Mouse (Mus musculus): ENCODE measurements at regions not wholly inside any gene's neighbourhood (a gene's known extent, or its start where the extent isn't known, plus 50 kb on each side); places are given as distances from the start of the nearest gene placed in this dataset. TPM values are rescaled to one million over a fixed set of nuclear protein-coding genes. Genes with fewer than 3 reads are reported as not detected.

DNA sequence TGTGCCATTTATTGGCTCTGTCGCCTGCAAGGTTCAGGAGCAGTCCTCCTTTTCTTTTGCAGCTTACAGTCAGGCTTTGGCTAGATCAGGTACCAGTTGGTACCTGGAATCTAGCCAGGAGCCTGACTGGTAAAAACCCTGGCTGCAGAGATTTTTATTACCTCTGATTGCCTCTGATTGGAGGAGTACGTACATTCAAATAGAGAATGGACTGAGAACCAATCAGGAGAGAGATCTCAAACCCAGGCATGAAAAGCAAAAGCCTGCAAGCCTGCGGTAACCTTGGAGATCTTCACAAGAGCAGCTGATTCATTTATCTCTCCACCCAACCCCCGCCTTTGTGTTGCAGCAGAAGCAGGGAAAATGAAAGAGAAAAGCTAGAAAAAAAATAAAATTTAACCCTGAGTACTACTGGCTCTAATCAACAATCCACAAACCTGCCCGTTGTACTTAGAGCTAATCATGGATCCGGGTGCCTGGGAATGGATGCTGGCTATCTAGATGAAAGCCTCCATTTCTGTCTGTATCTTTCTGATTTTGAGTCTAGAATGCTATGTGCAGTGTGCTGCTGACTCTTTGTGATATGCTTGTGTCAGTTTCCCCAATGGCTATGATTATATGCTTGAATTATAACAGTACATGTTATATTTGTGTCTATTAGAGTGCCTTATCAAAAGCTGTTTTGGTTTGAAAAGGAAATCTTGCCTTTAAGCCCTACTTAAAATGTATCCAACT lies 406.2 kb upstream of the Ndn start:
- H3K27ac ChIP-seq: no peak overlapping the region
- no peaks in the 10 kb centered on the region for H3K9me3 ChIP-seq
- no peak overlapping the region for H3K9ac ChIP-seq
- H3K36me3 ChIP-seq: no peaks in the 10 kb centered on the region
- 55% methylated on average over 6 of the region's 6 CpGs for WGBS
- no peaks in the 10 kb centered on the region for H3K27me3 ChIP-seq (replicated peaks)
- H3K4me3 ChIP-seq (replicated peaks): no peak overlapping the region
- no peak overlapping the region for H3K4me2 ChIP-seq
- no peaks in the 10 kb centered on the region for H3K4me1 ChIP-seq
- ATAC-seq (ENCODE audit: insufficient read depth, low FRiP score, low read depth): peak; percentile 47; the same call in 1 of the 2 replicates

DNA sequence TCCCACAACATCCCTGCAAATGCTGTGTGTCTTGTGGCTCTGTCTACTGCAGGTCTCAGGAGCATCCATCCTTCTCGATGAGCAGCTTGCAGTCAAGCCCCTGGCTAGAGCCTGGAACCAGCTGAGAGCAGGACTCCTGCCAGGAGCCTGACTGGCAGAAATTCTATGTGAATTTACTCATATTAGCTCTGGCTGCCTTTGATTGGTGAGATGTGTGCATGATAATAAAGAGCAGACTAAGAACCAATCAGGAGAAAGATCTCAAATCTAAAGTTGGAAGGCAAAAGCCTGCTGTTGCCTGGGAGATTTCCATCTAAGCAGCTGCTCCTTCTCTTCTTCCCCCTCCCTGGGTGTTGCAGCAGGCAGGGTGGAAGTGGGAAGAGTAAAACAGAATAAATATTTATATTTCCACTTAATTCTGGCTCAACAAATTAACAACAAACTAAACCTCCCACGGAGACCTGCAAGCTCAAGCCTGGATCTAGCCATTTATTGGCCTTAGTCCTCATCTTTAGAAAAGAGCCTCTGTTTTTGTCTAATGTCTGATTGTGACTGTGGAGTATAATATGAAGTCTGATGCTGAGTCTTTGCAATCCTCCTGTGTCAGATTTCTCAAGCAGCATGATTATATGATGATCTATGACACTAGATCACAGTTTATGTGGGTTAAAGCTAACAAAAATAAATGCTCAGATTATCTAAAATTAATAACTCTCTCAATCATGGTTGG lies 364.0 kb upstream of the Ndn start:
- Histone ChIP-seq H3K9me3 (no peaks in the 10 kb centered on the region), H3K9ac (no peak overlapping the region), H3K4me2 (no peak overlapping the region), H3K36me3 (no peaks in the 10 kb centered on the region), H3K4me1 (no peaks in the 10 kb centered on the region), H3K27ac (no peak overlapping the region), H3K4me3 (replicated peaks) (no peak overlapping the region; the same call in 1 of the 2 replicates), H3K27me3 (replicated peaks) (no peaks in the 10 kb centered on the region)
- WGBS: 27% methylated on average over 2 of the region's 2 CpGs
- ATAC-seq (ENCODE audit: insufficient read depth, low FRiP score, low read depth): peak; percentile 89

DNA sequence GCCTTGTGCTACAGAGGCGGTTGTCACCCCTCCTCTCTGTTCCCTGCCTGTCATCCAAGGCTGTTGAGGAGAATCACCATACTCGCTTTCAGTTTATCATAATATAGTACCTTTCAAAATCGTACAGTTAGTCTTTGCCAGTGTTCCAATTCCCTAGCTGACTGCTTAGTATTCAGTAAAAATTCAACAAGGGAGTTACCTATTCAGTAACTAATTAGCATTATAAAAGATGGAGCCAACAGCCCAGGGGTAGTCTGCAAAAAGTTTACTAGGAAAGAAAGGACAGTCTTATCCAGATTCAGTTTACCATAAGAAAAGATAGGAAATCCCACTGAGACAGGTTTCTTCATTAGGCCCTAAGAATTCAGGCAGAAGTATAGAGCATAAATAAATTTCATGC lies 319.7 kb upstream of the Ndn start:
- WGBS: 76% methylated on average over 3 of the region's 3 CpGs
- no peak for ATAC-seq (ENCODE audit: insufficient read depth, low FRiP score, low read depth)
- H3K4me2 ChIP-seq: no peak overlapping the region

DNA sequence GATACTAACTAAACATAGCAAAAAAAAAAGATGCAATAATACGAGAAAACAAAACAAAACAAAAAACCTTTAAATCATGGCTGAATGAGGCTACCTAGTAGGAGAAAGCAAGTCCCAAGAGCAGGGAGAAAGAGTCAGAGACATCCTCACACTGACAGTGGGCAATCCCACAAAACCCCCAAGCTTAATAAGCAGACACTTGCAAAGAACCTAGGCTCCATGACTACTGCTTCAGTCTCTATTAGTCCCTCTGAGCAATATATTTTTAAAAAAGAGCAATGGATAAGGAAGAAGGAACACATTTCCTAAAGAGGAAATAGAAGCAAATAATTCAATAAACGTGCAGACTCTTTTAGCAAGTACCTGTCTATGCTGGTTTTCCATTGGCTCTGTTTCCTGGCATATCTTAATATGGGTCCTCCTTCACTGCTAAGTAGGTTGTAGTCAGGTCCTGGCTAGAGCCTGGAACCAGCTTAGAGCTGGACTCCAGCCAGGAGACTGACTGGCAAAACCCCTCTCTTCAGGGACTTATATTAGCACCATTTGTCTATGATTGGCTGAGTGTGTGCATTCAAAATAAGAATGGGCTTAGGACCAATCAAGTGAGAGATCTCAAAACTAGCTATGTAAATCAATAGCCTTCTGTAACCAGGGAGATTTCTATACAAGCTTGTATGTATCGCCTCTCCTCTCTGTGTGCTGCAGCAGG lies 300.5 kb upstream of the Ndn start:
- WGBS: 56% methylated on average over 3 of the region's 3 CpGs
- Histone ChIP-seq H3K4me3 (replicated peaks) (no peak overlapping the region), H3K9me3 (no peaks in the 10 kb centered on the region), H3K27ac (no peak overlapping the region), H3K36me3 (no peaks in the 10 kb centered on the region), H3K4me1 (no peaks in the 10 kb centered on the region), H3K9ac (no peak overlapping the region), H3K4me2 (no peak overlapping the region), H3K27me3 (replicated peaks) (no peaks in the 10 kb centered on the region)
- ATAC-seq (ENCODE audit: insufficient read depth, low FRiP score, low read depth): no peak

More for the DNA sequence above, 319.7 kb upstream of the Ndn start:
- Histone ChIP-seq H3K36me3 (no peaks in the 10 kb centered on the region), H3K4me3 (replicated peaks) (no peak overlapping the region), H3K27ac (no peak overlapping the region), H3K9ac (no peak overlapping the region), H3K4me1 (no peaks in the 10 kb centered on the region), H3K9me3 (no peaks in the 10 kb centered on the region), H3K27me3 (replicated peaks) (no peaks in the 10 kb centered on the region)

DNA sequence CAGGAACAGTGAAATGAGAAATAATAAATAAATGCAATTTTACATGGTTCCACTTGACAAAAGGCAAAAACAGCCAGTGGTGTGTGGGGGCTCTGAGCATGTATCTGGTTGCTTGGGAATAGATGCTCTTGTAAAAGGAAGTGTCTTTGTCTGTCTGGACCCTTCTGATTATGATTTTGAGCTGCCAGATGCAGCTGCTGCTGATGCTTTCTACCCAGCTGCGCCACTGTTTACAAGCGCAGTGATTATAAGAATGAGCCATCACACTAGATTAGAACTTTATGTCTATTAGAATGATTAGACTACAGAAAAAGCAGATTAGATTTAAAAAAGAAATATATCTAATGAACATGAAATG lies 299.9 kb upstream of the Ndn start:
- ATAC-seq (ENCODE audit: insufficient read depth, low FRiP score, low read depth): no peak
- no peak overlapping the region for H3K4me2 ChIP-seq
- H3K27me3 ChIP-seq (replicated peaks): no peaks in the 10 kb centered on the region
- no peaks in the 10 kb centered on the region for H3K36me3 ChIP-seq
- no peak overlapping the region for H3K9ac ChIP-seq
- 70% methylated on average over 2 of the region's 2 CpGs for WGBS
- H3K4me1 ChIP-seq: no peaks in the 10 kb centered on the region
- no peak overlapping the region for H3K4me3 ChIP-seq (replicated peaks)
- no peaks in the 10 kb centered on the region for H3K9me3 ChIP-seq
- no peak overlapping the region for H3K27ac ChIP-seq

DNA sequence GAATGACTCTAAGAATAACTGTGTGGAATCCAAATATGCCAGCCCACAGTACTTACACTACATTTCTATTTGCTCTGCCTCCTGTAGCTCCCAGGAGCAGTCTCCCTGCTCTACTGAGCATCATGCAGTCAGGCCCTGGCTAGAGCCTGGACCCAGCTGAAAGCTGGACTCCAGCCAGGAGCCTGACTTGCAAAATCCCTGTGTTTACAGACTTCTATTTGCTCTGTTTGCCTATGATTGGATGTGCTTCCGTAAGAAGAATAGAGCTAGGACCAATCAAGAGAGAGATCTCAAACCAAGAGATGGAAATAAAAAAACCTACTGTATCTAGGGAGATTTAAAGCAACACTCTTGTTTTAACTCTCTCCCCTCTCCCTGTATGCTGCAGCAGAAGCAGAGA lies 267.8 kb upstream of the Ndn start:
- no peaks in the 10 kb centered on the region for H3K4me1 ChIP-seq
- 35% methylated on average over 1 of the region's 1 CpGs for WGBS

DNA sequence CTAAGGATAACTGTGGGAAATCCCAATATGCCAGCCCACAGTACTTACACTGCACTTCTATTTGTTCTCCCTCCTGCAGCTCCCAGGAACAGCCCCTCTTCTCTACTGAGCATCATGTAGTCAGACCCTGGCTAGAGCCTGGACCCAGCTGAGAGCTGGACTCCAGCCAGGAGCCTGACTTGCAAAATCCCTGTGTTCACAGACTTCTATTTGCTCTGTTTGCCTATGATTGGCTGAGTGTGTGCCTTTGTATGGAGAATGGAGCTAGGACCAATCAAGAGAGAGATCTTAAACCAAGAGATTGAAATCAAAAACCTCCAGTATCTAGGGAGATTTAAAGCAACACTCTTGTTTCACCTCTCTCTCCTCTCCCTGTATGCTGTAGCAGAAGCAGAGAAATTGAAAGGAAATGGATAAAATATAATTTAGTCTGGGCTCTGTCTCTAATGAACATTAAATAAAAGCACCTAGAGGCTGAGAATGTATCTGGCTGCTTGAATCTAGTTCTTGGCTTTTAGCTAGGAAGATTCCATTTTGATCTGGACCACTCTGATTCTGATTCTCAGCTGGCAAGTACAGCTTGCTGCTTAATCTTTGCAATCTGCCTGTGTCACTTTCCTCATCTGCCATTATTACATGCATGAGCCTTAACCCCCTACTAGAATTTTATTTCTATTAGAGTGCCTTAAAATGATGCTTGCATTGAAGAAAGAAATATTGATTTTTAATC lies 261.1 kb upstream of the Ndn start:
- H3K27me3 ChIP-seq (replicated peaks): no peaks in the 10 kb centered on the region

More for the DNA sequence above, 267.8 kb upstream of the Ndn start:
- ATAC-seq (ENCODE audit: insufficient read depth, low FRiP score, low read depth): peak; percentile 83; the same call in 1 of the 2 replicates
- H3K36me3 ChIP-seq: no peaks in the 10 kb centered on the region
- no peak overlapping the region for H3K9ac ChIP-seq
- no peaks in the 10 kb centered on the region for H3K27me3 ChIP-seq (replicated peaks)
- no peak overlapping the region for H3K4me3 ChIP-seq (replicated peaks)
- no peak overlapping the region for H3K4me2 ChIP-seq
- no peaks in the 10 kb centered on the region for H3K9me3 ChIP-seq
- H3K27ac ChIP-seq: no peak overlapping the region

More for the DNA sequence above, 261.1 kb upstream of the Ndn start:
- peak; percentile 79 for ATAC-seq (ENCODE audit: insufficient read depth, low FRiP score, low read depth)
- Histone ChIP-seq H3K36me3 (no peaks in the 10 kb centered on the region), H3K9me3 (no peaks in the 10 kb centered on the region), H3K4me3 (replicated peaks) (no peak overlapping the region), H3K27ac (no peak overlapping the region), H3K4me2 (no peak overlapping the region), H3K9ac (no peak overlapping the region), H3K4me1 (no peaks in the 10 kb centered on the region)

Small RNA genes lying in the stretch of these regions (microRNA-seq; reads per million reads assigned to microRNA genes)
- gene Gm24923 (not detected), gene Mir344-2 (not detected), gene Mir344f (1.5 reads per million), gene Mir344g (0.58 reads per million), gene Mir344i (not detected)

All from stomach, embryonic 15.5 days (tissue).